Mouse (Mus musculus) bone marrow macrophage, adult 2 months (primary cell): ENCODE measurements at regions not wholly inside any gene's neighbourhood (a gene's known extent, or its start where the extent isn't known, plus 50 kb on each side); places are given as distances from the start of the nearest gene placed in this dataset.

Source experiments
- CTCF ChIP-seq: IDR thresholded peaks from 2 replicates; pipeline ENCODE4 v1.5.1; 2012; ENCODE audit warnings: low read depth, mild to moderate bottlenecking, low read length, moderate library complexity
- POLR2A ChIP-seq: IDR thresholded peaks from 2 replicates; pipeline ENCODE4 v1.6.1; 2012; ENCODE audit warnings: mild to moderate bottlenecking, low read depth, low read length, borderline replicate concordance

DNA sequence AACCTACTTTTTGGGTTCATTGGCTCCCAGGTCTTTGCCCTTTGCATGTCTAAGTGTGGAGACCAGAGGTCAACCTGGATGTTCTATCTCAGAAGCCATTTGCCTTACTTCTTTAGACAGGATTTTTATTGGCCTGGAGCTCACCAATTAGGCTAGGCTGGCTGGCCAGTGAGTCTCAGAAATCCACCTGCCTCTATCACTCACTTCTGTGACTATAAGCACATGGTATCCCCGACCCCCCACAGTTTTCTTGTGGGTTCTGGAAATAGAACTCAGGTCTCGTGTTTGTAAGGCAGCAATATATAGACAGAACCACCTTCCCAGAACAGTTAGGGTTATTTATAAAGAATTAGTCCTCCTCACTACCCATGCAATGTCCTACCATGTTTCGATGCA, 60.9 kb upstream of the Ankrd50 start:
- TF ChIP-seq CTCF (no peak), POLR2A (no peak)
